Mouse (Mus musculus): ENCODE results near the gene Uck2.
A peak's percentile ranks its signal among the peaks of the same experiment; 100 is the strongest.

Uck2 gene

DNA sequence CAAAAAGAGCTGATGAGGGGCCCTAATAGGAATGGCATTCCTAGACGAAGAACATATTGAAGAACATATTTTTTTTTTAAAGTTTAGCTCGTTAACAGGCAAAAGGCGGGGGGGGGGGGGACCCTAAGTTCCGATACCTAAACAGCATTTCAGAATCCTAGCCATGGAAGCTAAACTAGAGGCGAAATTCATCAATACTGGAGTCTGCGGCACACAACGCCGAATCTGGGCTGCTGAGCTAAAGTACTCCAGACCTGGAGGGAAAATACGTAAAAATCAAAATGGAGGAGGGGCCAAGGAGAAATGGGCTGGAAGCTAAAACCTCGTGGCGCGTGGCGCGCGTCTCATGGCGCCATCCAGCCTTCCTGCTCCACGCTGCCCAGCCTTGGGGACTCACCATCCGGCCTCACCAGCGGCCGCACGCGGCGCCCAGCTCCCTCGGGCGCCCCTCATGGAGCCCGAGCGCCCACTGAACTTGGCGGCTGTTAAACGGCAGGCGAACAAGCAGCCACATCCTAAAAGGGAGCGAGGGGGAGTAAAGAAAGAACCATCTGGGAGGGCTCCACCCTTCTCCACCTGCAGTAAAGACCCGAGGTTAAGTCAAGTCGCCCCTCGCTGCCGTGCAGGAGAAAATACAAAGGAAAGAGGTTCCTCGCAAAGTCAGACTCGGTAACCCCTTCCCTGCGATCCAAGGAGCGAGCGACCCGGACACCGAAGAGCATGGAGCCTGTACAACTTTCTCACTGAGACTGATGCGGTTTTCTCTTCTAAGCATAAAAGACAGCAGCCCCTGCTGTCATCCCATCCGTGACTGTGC lies 1.5 kb downstream of the Uck2 start:
- DNase-seq (ENCODE audit: low spot score), result peak; percentile 66

DNA sequence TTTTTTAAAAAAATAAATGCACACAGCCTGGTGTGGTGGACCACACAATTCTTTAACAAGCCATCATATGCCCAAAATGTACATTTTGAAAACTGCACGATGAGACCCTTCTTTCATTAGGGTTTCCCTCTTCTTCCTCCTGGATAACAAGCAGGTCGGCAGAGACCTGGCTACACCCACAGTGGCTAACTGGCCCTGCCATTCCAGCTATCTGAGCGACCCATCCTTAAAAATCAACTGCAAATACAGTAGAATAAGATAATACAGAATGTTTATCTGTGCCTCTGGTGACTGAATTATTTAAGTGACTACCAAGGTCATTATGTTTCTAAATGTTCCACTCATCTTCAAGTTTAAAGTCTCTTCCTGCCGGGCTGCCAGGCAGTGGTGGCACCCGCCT lies 2.4 kb downstream of the Uck2 start:
- DNase-seq (ENCODE audit: low spot score), result no peak

DNA sequence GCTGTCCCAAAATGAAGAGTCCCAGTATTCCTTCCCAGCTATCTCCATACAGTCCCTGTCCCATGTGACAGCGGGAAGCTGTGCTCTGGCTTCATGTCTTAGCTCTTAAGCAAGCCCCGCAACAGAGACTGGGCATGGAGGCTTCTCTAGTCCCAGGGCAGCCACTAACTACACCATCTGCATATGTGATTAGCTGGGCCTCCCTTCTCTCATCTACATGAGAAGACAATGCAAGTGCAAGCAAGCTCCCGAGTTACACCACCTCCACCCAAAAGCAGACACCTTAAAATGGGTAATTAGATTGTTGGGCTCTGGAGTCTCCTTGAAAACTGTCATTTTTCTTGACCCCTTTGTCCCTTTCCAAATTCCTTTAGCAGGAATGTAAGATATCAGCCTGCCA lies 3.0 kb downstream of the Uck2 start:
- no peak for DNase-seq (ENCODE audit: low spot score)

DNA sequence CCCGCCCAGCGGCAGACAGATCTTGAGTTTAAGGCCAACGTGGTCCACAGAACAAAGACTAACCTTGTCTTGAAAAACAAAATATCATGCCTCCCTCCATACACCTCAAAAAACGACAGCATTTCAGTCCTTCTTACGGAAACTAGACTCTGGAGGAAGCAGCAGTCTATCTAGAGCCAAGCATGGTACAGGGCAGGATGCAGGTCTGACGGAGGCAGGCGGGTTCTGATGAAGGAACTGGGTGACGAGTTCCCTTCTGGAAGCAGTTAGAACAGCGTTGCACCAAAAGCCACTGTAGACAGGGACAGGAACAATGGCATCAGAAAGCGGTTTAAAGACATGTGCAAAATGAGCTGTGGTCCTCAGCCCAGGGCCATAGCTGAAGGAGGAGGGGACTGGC lies 5.1 kb downstream of the Uck2 start:
- DNase-seq (ENCODE audit: low spot score), result no peak

DNA sequence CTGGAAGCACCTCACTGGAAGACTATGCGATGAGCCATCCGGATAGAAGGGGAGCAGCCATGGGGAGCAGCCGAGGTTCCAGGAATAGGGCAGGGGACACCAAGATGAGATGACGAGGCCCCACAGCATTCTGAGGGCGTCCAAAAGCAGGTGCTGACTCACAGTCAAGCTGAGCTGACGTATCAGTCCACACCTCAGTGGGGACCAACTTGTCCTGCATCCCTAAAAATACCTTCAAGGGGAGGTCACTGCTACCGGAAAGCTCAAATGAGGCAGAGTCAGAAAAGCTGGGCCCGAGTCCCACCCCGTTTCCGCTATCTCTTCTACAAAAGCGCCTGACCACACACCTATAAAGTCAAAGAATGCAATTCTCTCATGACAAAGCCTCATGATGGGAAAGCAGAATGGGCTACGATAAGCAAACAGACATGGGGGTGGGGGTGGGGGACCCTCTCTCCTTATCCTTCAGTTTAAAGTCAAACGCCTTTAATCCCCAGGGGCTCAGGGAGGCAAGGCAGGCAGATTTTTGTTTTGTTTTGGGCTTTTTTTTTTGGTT lies 5.9 kb downstream of the Uck2 start:
- DNase-seq (ENCODE audit: low spot score), result no peak

DNA sequence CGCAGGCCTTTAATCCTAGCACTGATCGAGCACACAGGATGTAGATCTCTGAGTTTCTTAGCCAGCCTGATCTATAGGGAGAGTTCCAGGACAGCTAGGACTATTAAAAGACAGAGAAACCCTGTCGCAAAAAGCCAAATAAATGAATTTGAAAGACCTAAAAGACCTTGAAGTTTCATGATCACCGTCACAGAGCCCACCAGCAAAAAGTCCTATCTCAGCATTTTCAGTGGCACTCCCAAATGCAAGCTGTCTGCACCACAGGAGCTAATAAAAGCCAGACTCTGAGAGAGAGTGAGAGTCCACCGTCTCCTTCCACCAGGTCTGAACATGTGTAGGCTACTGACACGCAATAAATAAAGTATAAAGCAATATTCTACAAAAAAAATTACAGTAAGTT lies 6.7 kb downstream of the Uck2 start:
- DNase-seq (ENCODE audit: low spot score), result no peak

DNA sequence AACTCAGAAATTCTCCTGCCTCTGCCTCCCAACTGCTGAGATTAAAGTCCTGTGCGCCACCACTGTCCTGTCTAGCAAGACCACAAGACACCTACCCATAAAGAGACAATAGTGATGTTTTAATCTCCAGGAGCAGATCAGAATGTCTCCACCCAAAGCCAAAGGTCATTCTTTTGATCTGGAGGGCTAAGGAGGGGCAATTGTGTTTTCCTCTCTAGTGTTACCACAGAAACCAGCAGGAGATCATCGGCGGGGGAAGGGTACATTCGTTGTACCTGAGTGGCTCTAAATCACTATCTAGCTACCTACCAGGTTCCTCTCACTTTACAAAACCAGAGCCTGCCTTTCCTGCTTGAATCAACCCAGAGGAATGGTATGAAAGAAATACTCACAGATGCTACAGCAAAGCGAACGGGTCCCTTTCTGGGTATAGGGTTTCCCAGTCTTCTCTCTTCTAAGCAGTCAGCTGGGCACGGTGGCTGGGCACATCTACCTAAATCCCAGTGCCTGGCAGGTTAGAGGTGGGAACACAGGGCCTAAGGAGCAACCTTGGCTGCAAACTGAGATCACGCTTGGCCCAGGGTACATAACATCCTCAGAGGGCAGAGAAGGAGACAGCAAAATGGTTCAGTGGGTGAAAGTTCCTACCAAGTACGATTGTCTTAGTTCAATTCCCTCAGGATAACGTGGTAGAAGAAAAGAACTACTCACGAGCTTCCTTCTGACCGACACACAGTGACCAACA lies 10.3 kb downstream of the Uck2 start:
- DNase-seq (ENCODE audit: low spot score), result no peak

DNA sequence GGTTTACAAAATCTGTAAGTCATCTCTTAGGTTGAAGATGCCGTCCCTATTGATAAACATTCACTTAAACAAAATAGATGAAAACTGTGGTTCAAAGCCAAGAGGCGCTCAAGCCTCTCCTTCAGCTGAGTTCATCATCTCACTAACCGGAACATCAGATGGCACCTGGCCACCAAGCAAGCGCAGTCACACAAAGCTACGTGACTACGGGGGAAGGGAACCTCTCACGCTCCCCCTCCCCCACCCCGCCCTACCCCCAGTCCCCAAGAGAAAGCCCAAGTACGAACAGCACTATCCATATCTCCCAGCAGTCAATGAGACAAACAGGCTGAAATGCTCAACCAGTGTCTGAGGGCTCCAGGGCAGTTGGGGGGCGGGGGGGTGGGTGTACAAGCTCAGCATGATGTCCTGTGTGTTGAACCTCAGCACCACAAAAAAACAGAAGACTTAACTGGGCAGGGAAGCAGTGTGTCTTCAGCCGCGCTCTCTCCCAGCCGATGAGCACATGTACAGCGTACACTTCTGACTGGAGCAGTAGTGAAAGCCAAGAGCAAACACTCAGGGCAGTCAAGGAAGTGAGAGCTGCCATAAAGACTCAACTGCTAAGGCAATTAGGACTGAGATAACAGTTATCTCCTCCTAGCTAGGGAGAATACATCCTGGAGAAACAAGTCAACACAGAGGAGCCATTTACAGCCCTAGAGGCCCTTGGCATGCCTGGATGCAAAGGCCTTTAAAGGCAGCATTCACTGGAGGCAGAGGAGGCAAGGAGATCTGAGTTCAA lies 11.5 kb downstream of the Uck2 start:
- DNase-seq (ENCODE audit: low spot score), result no peak

DNA sequence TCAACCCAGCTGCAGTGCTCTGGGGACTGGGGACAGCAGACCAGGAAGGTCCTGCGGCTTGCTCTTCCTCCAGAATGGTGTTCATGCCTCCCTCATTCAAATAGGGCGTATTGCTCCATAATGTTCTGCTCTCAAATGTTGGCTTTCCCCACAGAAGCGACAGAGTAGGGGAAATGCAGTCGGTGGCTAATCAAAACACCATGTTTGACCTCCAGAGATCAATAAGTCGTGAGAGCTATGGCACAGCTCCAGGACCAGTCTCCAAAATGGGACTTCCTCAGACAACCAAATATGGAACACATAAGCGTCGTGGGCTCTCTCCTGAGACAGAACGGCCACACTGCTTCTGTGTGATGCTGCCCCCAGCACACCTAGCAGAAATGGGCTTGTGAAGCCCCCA lies 13.3 kb downstream of the Uck2 start:
- no peak for DNase-seq (ENCODE audit: low spot score)

DNA sequence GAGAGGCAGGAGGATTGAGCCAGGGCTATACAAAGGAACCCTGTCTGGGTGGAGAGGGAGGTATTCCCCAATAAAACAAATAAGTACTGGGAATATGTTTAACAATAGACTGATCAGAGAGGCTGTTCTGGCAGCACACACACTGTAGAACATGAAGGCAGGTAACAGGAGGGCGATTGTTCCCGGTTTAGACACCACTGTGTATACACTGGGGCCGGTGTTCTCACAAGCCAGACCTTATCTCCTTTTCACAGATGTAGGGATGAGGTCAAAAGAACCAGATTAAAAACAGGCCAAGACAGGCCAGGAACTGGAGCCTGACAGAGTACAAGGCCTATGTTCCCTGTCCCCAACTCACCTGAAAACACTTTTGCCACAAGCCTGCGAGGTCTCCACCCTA lies 13.8 kb downstream of the Uck2 start:
- DNase-seq (ENCODE audit: low spot score), result no peak

DNA sequence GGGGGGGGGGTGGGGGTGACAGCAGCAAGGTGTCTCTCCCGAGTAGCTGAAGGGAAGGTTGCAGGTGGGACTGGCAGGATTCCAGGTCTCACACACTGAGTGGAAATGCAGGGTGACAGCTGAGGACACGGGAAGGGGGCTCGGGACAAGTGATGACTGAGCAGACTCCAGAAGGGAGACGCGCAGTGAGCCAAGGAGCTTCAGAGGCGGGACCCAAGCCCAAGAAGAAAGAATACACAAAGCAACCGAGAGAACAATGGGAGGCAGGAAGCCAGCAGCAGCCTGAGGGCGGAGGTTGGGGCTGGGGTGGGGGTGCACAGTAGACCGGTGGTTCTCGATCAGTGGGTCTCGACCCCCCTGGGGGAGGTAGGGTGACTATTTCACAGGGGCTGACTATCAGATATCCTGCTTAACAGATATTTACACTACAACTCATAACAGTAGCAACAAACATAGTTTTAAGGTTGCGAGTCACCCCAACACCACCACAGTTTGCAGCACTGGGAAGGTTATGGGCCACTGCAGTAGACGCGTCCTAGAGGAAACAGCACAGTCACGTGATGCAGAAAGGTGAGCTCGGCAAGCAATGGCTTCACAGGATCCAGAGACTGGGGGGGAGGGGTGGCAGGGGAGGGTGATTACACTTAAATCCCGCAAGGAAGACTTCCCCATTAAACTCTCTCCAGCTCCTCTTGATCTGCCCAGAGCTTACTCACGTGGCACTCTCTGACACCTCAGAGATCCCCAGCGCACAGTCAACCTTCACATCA lies 14.6 kb downstream of the Uck2 start:
- DNase-seq (ENCODE audit: low spot score), result peak; percentile 63

DNA sequence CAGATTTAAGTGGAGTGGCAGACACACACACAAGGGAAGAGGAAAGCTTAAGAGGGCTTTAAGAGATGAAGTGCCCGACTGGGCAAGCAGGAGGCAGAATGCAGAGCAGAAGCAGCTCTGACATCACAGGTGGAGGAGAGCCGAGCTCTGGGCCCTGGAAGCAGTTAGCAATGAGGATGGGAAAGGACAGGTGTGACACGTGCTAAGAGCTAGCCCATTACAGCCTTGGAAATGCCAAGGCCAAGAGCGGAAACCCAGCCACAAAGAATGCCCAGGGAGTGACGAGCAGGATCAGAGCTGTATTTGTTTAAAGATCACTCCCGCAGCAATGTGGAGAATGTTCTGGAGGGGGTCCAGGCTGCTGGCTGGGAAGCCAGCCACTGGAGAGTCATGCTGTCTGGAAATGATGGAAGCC lies 15.3 kb downstream of the Uck2 start:
- DNase-seq (ENCODE audit: low spot score), result peak; percentile 76

DNA sequence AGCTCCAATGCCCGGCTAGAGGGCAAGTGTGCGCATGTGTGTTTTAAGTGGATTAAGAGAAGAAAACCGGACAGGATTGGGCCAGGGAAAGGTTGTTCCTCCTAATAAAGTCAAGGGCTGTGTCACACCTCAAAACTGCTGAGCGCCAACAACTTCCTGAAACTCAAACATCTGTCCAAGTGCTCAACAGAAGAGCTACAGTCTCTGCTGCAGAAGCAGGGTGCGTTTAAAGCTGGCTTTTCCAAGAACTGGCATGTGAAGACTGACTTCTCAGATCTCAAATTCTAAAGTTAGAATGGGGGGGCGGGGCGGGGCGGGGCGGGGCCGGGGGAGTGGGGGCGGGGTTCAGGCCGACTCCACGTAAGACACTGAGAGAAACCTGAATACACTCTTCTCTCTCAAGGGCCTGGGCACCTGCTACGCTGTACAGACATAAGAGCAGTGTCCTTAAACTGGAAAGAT lies 15.7 kb downstream of the Uck2 start:
- no peak for DNase-seq (ENCODE audit: low spot score)

DNA sequence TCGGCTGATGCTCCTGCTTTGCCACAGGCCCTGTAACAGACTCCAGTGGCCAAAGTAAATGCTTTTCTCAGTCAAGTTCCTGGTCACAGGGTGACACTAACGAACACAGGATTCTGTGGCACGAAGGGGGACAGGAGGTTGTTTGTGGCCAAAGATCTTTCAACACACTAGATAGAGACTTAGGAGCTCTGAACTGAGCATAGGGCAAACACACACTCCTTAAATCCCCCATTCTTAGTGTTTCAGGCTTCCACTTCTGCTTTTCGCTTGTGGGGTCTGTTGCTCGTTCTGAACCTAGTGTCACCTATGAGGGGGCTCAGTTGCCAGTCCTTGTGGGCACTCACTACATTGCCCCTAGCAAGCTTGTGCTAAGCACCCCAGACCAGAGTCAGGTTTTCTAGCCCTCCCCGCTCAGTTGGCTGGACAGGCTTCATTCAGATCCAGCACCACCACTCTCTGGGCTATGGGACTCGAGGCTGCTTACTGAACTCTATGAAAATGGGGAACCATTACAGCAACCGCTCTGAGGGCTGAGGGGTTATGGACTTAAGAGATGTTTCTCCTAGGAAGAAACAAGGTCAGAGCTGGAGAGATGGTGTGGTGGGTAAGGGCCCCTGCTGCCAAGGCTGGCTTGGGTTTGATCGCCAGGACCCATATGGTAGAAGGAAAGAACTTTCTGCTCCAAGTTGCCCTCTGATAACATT lies 16.6 kb downstream of the Uck2 start:
- DNase-seq (ENCODE audit: low spot score), result no peak

DNA sequence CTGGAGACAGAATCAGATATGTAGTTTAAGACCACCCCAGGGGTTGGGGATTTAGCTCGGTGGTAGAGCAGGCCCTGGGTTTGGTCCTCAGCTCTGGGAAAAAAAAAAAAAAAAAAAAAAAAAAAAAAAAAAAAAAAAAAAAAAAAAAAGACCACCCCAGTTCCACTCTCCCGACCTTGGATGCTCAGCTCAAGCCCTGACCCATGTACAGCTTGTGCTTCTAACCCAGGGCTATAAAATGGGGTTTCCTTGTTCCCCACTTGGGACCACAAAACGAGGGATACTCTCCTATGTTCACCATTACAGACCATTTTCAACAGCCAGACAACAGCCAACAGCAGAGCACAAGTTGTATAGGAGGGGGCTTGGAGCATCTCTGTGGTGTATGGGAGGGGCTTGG lies 18.4 kb downstream of the Uck2 start:
- DNase-seq (ENCODE audit: low spot score), result no peak

DNA sequence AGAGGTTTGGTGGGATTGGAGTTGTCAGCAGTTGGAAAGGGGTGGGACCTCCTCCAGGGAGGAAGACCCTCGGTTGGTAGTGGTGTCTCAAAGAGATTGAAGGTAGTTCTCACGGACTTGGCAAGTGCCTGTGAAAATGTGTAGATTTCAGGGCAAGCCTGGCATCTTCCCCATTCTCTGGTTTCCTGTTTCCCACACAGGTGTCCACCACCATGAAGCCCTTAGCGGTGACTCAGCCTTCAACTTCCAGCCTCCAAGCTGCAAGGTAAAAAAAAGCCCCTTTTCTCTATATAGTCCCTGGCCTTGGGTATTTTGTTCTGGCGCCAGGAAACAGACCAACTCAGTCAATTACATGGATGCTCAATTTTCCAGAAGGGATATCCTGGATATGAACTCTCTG lies 19.8 kb downstream of the Uck2 start:
- DNase-seq (ENCODE audit: low spot score), result no peak

DNA sequence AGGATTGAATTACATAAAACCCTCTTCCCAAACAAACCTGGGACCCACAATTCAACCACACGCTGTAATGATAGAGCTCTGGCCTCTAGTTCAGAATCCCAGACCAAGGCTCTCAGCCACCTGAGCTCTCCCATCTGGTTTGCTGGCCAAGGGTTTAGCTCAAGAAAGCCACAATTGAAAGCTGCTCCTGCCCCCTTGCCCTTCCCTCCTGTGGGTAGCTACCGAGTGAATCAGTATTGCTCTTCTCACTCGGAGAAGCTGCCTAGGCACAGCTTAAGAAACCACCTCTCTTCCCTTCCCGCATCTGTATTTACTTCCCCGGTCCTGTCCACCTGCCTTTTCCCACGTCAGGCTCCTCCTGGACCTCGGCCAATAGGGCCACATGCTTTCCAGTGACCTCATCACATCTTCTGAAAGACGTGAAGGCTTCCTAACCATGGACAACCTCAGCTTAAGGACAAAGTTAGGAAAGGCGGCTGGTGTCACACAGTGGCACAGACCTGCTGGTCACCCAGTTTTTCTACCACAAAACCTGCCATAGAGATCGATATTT lies 22.6 kb downstream of the Uck2 start:
- no peak for DNase-seq (ENCODE audit: low spot score)

DNA sequence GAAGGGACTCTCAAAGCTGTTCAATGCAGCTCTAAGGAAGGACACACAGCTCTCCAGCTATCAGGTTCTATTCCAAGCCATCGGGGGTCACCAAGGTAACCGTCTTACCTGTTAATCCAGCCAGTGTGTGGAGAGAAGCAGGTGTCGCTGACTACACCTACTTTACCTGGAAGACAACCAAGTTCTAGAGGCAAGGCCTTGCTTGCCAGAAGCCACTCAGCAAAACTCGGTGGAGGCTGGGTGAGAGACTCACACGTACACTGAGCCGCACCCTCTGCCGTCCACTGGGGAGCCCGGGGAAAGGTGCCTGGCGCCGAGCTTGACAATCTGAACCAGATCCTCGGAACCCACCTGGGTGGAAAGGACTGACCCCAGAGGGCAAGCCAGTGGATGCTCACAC lies 23.4 kb downstream of the Uck2 start:
- no peak for DNase-seq (ENCODE audit: low spot score)

DNA sequence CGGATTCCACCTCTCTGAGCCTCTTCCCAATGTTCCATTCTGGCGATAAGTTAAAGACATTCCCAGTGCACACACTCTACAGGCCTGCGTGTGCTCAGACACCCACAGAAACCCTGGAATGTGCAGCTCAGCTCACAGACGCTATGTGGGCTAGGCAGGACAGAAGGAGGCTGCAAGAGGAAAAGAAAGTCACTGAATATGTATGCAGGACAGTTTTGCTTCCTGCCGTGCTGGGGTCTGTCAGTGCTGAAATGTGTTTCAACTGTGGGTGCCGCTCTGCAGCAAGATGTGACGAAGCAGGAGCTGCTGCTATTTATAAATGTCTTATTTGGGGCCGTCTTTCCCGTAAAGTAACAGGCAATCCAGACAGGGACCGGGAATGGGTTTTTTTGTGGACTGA lies 25.4 kb downstream of the Uck2 start:
- no peak for DNase-seq (ENCODE audit: low spot score)

DNA sequence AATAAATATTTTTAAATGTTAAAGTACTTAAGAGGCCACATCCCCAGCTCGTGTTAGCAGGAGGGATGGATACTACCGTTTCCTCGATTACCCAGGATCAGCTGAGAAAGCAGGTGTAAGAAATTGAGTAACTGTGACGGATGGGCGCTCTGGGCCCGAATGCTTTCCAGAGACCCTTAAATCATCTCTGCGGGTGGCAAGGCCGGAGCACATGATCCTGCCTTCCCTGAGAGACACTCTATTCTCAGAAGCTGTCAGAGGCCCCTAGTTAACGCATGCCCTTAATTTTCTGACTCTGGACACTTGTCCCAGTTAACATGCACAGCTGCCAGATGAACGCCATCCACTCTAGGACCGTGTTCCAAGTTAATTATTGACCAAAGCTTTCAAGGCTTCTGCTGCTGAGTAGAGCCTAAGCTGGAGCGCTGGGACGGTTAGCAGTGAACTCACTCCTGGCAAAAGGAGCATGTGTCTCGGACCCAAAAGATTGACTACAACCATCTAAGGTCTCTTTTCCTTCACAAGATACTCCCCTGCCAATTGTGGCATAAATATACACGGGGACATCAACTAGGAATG lies 28.3 kb downstream of the Uck2 start:
- no peak for DNase-seq (ENCODE audit: low spot score)
